Mouse (Mus musculus): ENCODE data around the gene Vmn2r69. TPM values are rescaled to one million over a fixed set of nuclear protein-coding genes. Genes with fewer than 3 reads are reported as not detected.

Gene Vmn2r69
- polyA plus RNA-seq (2017; shearing (Covaris generic)): not detected

DNA sequence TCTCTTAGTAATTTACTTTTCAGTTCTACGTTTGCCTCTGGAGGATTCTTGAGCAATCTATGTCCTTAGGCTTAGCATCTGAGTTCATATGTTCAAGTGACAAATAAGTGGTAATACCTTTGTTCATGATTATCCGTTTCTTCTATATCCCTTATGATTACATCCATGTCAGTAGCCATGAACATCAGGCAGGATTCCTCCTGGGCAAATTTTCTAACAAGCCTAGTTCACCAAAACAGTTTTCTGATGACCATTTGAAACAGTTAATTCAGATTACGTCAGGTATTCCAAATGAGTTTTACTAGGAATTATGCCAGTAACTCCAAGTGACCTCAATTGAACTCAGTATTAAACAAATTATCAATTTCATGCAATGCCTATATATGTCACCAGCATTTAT, at the start of gene Vmn2r69:
Gene Vmn2r69 (minus strand): TSS at position 101 of the 400 bp plus-strand sequence.

Other genes with a start within 250 kb of the Vmn2r69 start
- not detected for gene Vmn2r68, start 178.1 kb downstream of the Vmn2r69 start, polyA plus RNA-seq (2017; shearing (Covaris generic))
- not detected for gene Vmn2r71, start 147.2 kb upstream of the Vmn2r69 start, polyA plus RNA-seq (2017; shearing (Covaris generic))
- 0.06 TPM for gene Vmn2r70, start 153.3 kb upstream of the Vmn2r69 start, polyA plus RNA-seq (2017; shearing (Covaris generic))

Measured in effector memory CD4-positive, alpha-beta T cell, adult 5 months (primary cell).